Mouse (Mus musculus): Measurements from ENCODE around the gene Rad51d. TPM values are rescaled to one million over a fixed set of nuclear protein-coding genes. Genes with fewer than 3 reads are reported as not detected.
A peak's percentile ranks its signal among the peaks of the same experiment; 100 is the strongest.

Rad51d gene
- total and polyA plus RNA-seq, 2 experiments, result 4.0 to 8.1 TPM

- WGBS, result 96% methylated on average over 5 of the region's 5 CpGs
- TF ChIP-seq POLR2A (IDR thresholded peaks at IDR 0.05; ENCODE audit: extremely low read depth, insufficient read depth, low read length), result no peak
- no peak for TF ChIP-seq CTCF (IDR thresholded peaks at IDR 0.05; ENCODE audit: low read depth, low read length)
- H3K4me1 ChIP-seq (ENCODE audit: control insufficient read depth, insufficient read depth, low read length), result no peaks in the 10 kb centered on the region
- no peak overlapping the region for H3K4me3 ChIP-seq (ENCODE audit: insufficient read depth, low read depth, low read length)
- no peak overlapping the region for H3K9ac ChIP-seq (ENCODE audit: low read depth, low read length)
- H3K36me3 ChIP-seq (ENCODE audit: control insufficient read depth, insufficient read depth, low read length), result peaks cover 11% of the 10 kb centered on the region; the same call in 1 of the 2 replicates
- DNase-seq (ENCODE audit: extremely low read depth, low read depth, low spot score), result no peak
- H3K79me2 ChIP-seq (ENCODE audit: control insufficient read depth, insufficient read depth, low read length), result no peaks in the 10 kb centered on the region
- H3K27me3 ChIP-seq (ENCODE audit: control insufficient read depth, insufficient read depth, low read length), result no peaks in the 10 kb centered on the region
- H3K27ac ChIP-seq (replicated peaks; ENCODE audit: insufficient read depth, low read depth, low read length), result no peak overlapping the region
These were observed 14.8 kb downstream of the Rad51d start for GRCm38 (mm10) chr11:82875631-82876030.

GRCm38 (mm10) chr11:82874924-82875323 is 15.5 kb downstream of the Rad51d start:
- Histone ChIP-seq H3K9ac (ENCODE audit: low read depth, low read length) (no peak overlapping the region), H3K27ac (replicated peaks; ENCODE audit: insufficient read depth, low read depth, low read length) (no peak overlapping the region), H3K36me3 (ENCODE audit: control insufficient read depth, insufficient read depth, low read length) (peaks cover 11% of the 10 kb centered on the region; the same call in 1 of the 2 replicates), H3K4me3 (ENCODE audit: insufficient read depth, low read depth, low read length) (no peak overlapping the region), H3K4me1 (ENCODE audit: control insufficient read depth, insufficient read depth, low read length) (no peaks in the 10 kb centered on the region), H3K27me3 (ENCODE audit: control insufficient read depth, insufficient read depth, low read length) (no peaks in the 10 kb centered on the region), H3K79me2 (ENCODE audit: control insufficient read depth, insufficient read depth, low read length) (no peaks in the 10 kb centered on the region)
- WGBS, result 82% methylated on average over 5 of the region's 5 CpGs
- no peak for TF ChIP-seq POLR2A (IDR thresholded peaks at IDR 0.05; ENCODE audit: extremely low read depth, insufficient read depth, low read length)
- no peak for TF ChIP-seq CTCF (IDR thresholded peaks at IDR 0.05; ENCODE audit: low read depth, low read length)
- DNase-seq (ENCODE audit: extremely low read depth, low read depth, low spot score), result no peak

GRCm38 (mm10) chr11:82871031-82871446 is 19.4 kb downstream of the Rad51d start, which contains the start of gene Rffl:
Gene Rffl, minus strand, starts transcription at chr11:82871210.
- peak; percentile 68 for DNase-seq (ENCODE audit: extremely low read depth, low read depth, low spot score)
- Histone ChIP-seq H3K4me1 (ENCODE audit: control insufficient read depth, insufficient read depth, low read length) (peaks cover 2% of the 10 kb centered on the region; the same call in 1 of the 2 replicates), H3K4me3 (ENCODE audit: insufficient read depth, low read depth, low read length) (peak within 1 kb of the TSS; percentile 78), H3K79me2 (ENCODE audit: control insufficient read depth, insufficient read depth, low read length) (peaks cover 3% of the 10 kb centered on the region; the same call in 1 of the 2 replicates), H3K27ac (replicated peaks; ENCODE audit: insufficient read depth, low read depth, low read length) (peak within 1 kb of the TSS; percentile 87), H3K9ac (ENCODE audit: low read depth, low read length) (peak within 1 kb of the TSS; percentile 91), H3K36me3 (ENCODE audit: control insufficient read depth, insufficient read depth, low read length) (no peaks in the 10 kb centered on the region; the same call in 1 of the 2 replicates), H3K27me3 (ENCODE audit: control insufficient read depth, insufficient read depth, low read length) (no peaks in the 10 kb centered on the region)
- under 1% methylated on average over 43 of the region's 43 CpGs for WGBS
- peak; percentile 86 for TF ChIP-seq CTCF (IDR thresholded peaks at IDR 0.05; ENCODE audit: low read depth, low read length)
- TF ChIP-seq POLR2A (IDR thresholded peaks at IDR 0.05; ENCODE audit: extremely low read depth, insufficient read depth, low read length), result peak; percentile 65; the same call in 1 of the 2 replicates

- Histone ChIP-seq H3K27me3 (ENCODE audit: control insufficient read depth, insufficient read depth, low read length) (no peaks in the 10 kb centered on the region), H3K9ac (ENCODE audit: low read depth, low read length) (peak overlapping the region; percentile 91), H3K27ac (replicated peaks; ENCODE audit: insufficient read depth, low read depth, low read length) (peak overlapping the region; percentile 87), H3K36me3 (ENCODE audit: control insufficient read depth, insufficient read depth, low read length) (no peaks in the 10 kb centered on the region; the same call in 1 of the 2 replicates), H3K79me2 (ENCODE audit: control insufficient read depth, insufficient read depth, low read length) (peaks cover 6% of the 10 kb centered on the region; the same call in 1 of the 2 replicates), H3K4me3 (ENCODE audit: insufficient read depth, low read depth, low read length) (peak overlapping the region; percentile 78), H3K4me1 (ENCODE audit: control insufficient read depth, insufficient read depth, low read length) (peaks cover 2% of the 10 kb centered on the region; the same call in 1 of the 2 replicates)
- WGBS, result under 1% methylated on average over 36 of the region's 36 CpGs
- TF ChIP-seq POLR2A (IDR thresholded peaks at IDR 0.05; ENCODE audit: extremely low read depth, insufficient read depth, low read length) (no peak), CTCF (IDR thresholded peaks at IDR 0.05; ENCODE audit: low read depth, low read length) (no peak)
- peak; percentile 90 for DNase-seq (ENCODE audit: extremely low read depth, low read depth, low spot score)
These were observed 20.0 kb downstream of the Rad51d start for GRCm38 (mm10) chr11:82870173-82871030.

GRCm38 (mm10) chr11:82869506-82870172 is 20.8 kb downstream of the Rad51d start:
- no peak for TF ChIP-seq CTCF (IDR thresholded peaks at IDR 0.05; ENCODE audit: low read depth, low read length)
- no peak for TF ChIP-seq POLR2A (IDR thresholded peaks at IDR 0.05; ENCODE audit: extremely low read depth, insufficient read depth, low read length)
- Histone ChIP-seq H3K4me3 (ENCODE audit: insufficient read depth, low read depth, low read length) (peak overlapping the region; percentile 28), H3K79me2 (ENCODE audit: control insufficient read depth, insufficient read depth, low read length) (peaks cover 9% of the 10 kb centered on the region; the same call in 1 of the 2 replicates), H3K9ac (ENCODE audit: low read depth, low read length) (peak overlapping the region; percentile 91), H3K27me3 (ENCODE audit: control insufficient read depth, insufficient read depth, low read length) (no peaks in the 10 kb centered on the region), H3K4me1 (ENCODE audit: control insufficient read depth, insufficient read depth, low read length) (peaks cover 2% of the 10 kb centered on the region; the same call in 1 of the 2 replicates), H3K27ac (replicated peaks; ENCODE audit: insufficient read depth, low read depth, low read length) (peak overlapping the region; percentile 87), H3K36me3 (ENCODE audit: control insufficient read depth, insufficient read depth, low read length) (no peaks in the 10 kb centered on the region; the same call in 1 of the 2 replicates)
- 28% methylated on average over 9 of the region's 9 CpGs for WGBS
- DNase-seq (ENCODE audit: extremely low read depth, low read depth, low spot score), result no peak

Measured in liver, adult 2 months (tissue).